Mouse (Mus musculus) heart, embryonic 11.5 days (tissue): ENCODE results near the gene Clasp1. TPM values are rescaled to one million over a fixed set of nuclear protein-coding genes. Genes with fewer than 3 reads are reported as not detected.
"Not testable (repeated sequence)": the region's sequence is repeated elsewhere in the genome, so short reads cannot be mapped to it uniquely, and the experiment has no call there.

Experiments
- ATAC-seq: fragments of 200-750 bp; cut with Nextera tagmentation; replicated peaks from 2 replicates; pipeline ENCODE4 v1.8.0; 2017; ENCODE audit warnings: moderate library complexity; ENCODE audit not compliant: insufficient number of reproducible peaks, low FRiP score, low TSS enrichment
- H3K27ac ChIP-seq: fragments of 300-500 bp; sonication (generic); 2 replicates; pipeline ENCODE4 v1.5.1; 2014; ENCODE audit warnings: mild to moderate bottlenecking, low read depth, low read length
- H3K27me3 ChIP-seq: fragments of 300-500 bp; sonication (generic); 2 replicates; pipeline ENCODE4 v1.6.1; 2014; ENCODE audit warnings: mild to moderate bottlenecking, low read length, mixed read lengths; ENCODE audit not compliant: control insufficient read depth, insufficient read depth
- H3K36me3 ChIP-seq: fragments of 300-500 bp; sonication (generic); 2 replicates; pipeline ENCODE4 v1.6.1; 2014; ENCODE audit warnings: mild to moderate bottlenecking, low read length, moderate library complexity, mixed read lengths; ENCODE audit not compliant: control insufficient read depth, insufficient read depth
- H3K4me1 ChIP-seq: fragments of 300-500 bp; sonication (generic); 2 replicates; pipeline ENCODE4 v1.6.1; 2014; ENCODE audit warnings: low read length; ENCODE audit not compliant: control insufficient read depth, insufficient read depth
- H3K4me2 ChIP-seq: fragments of 300-500 bp; sonication (generic); 2 replicates; pipeline ENCODE4 v1.6.1; 2014; ENCODE audit warnings: mild to moderate bottlenecking, moderate library complexity
- H3K4me3 ChIP-seq: fragments of 300-500 bp; sonication (generic); 2 replicates; pipeline ENCODE4 v1.5.1; 2014; ENCODE audit warnings: low read depth, low read length
- H3K9ac ChIP-seq: fragments of 300-500 bp; sonication (generic); 2 replicates; pipeline ENCODE4 v1.6.1; 2014; ENCODE audit warnings: mild to moderate bottlenecking, low read depth, low read length, moderate library complexity
- H3K9me3 ChIP-seq: fragments of 300-500 bp; sonication (generic); replicated peaks from 2 replicates; pipeline ENCODE4 v1.6.1; 2016; ENCODE audit warnings: low read length; ENCODE audit not compliant: control insufficient read depth
- WGBS: fragments of 180-500 bp; shearing (Covaris S2); extraction: QIAGEN DNeasy Blood & Tissue Kit; methylation state at CpG from one replicate; pipeline ENCODE4 v1.1.7; 2014; ENCODE audit not compliant: insufficient replicate concordance; 5-methylcytosine and 5-hydroxymethylcytosine counted together
- polyA plus RNA-seq: library from polyadenylated mRNA; unstranded; fragments of >200 nt; fragmentation: Nextera tagmentation; extraction: Ambion mirVana; gene quantifications from 2 replicates; pipeline ENCODE4 v1.2.1, GENCODE M21; 2014

Gene Clasp1
- polyA plus RNA-seq, 1 experiment from 2014 or later = 87.3 TPM

GRCm38 (mm10) chr1:118598339-118598738 is 209.5 kb downstream of the Clasp1 start:
- Histone ChIP-seq H3K4me3 (no peak overlapping the region), H3K9me3 (no peaks in the 10 kb centered on the region), H3K36me3 (peaks cover 55% of the 10 kb centered on the region), H3K4me1 (peaks cover 14% of the 10 kb centered on the region), H3K27ac (no peak overlapping the region), H3K9ac (no peak overlapping the region), H3K4me2 (no peak overlapping the region), H3K27me3 (no peaks in the 10 kb centered on the region)
- ATAC-seq = no peak
- WGBS = 88% methylated on average over 3 of the region's 3 CpGs

GRCm38 (mm10) chr1:118613631-118614183 is 224.8 kb downstream of the Clasp1 start:
- no peak overlapping the region for H3K27ac ChIP-seq
- H3K9ac ChIP-seq = no peak overlapping the region
- H3K4me1 ChIP-seq = no peaks in the 10 kb centered on the region
- no peak overlapping the region for H3K4me3 ChIP-seq
- no peak overlapping the region for H3K4me2 ChIP-seq
- no peak for ATAC-seq
- H3K9me3 ChIP-seq = no peaks in the 10 kb centered on the region
- peaks cover 4% of the 10 kb centered on the region; the same call in 1 of the 2 replicates for H3K36me3 ChIP-seq
- WGBS = 92% methylated on average over 3 of the region's 3 CpGs
- no peaks in the 10 kb centered on the region for H3K27me3 ChIP-seq

GRCm38 (mm10) chr1:118621055-118621454 is 232.2 kb downstream of the Clasp1 start:
- not testable (repeated sequence) for H3K27ac ChIP-seq, H3K27me3 ChIP-seq, H3K4me2 ChIP-seq, ATAC-seq, H3K9ac ChIP-seq, H3K9me3 ChIP-seq, H3K4me3 ChIP-seq, H3K36me3 ChIP-seq, H3K4me1 ChIP-seq
- WGBS = 86% methylated on average over 5 of the region's 5 CpGs

- Histone ChIP-seq H3K4me3 (no peak overlapping the region), H3K36me3 (no peaks in the 10 kb centered on the region), H3K27me3 (peaks cover 15% of the 10 kb centered on the region), H3K27ac (no peak overlapping the region), H3K4me2 (no peak overlapping the region), H3K9ac (no peak overlapping the region), H3K9me3 (no peaks in the 10 kb centered on the region), H3K4me1 (peaks cover 6% of the 10 kb centered on the region; the same call in 1 of the 2 replicates)
- ATAC-seq = no peak
- WGBS = 42% methylated on average over 3 of the region's 3 CpGs
These were observed 234.0 kb downstream of the Clasp1 start for GRCm38 (mm10) chr1:118622857-118623256.

GRCm38 (mm10) chr1:118625461-118625860 is 236.6 kb downstream of the Clasp1 start:
- H3K9ac ChIP-seq = no peak overlapping the region
- no peaks in the 10 kb centered on the region for H3K9me3 ChIP-seq
- ATAC-seq = no peak
- no peak overlapping the region for H3K4me3 ChIP-seq
- WGBS = 37% methylated on average over 6 of the region's 6 CpGs
- no peak overlapping the region for H3K27ac ChIP-seq
- H3K4me2 ChIP-seq = no peak overlapping the region
- H3K36me3 ChIP-seq = no peaks in the 10 kb centered on the region
- peaks cover 6% of the 10 kb centered on the region; the same call in 1 of the 2 replicates for H3K4me1 ChIP-seq
- H3K27me3 ChIP-seq = peaks cover 15% of the 10 kb centered on the region

GRCm38 (mm10) chr1:118625921-118626320 is 237.1 kb downstream of the Clasp1 start:
- no peak overlapping the region for H3K9ac ChIP-seq
- H3K36me3 ChIP-seq = no peaks in the 10 kb centered on the region
- no peak overlapping the region for H3K4me2 ChIP-seq
- ATAC-seq = no peak
- WGBS = 46% methylated on average over 2 of the region's 2 CpGs
- H3K27me3 ChIP-seq = peaks cover 18% of the 10 kb centered on the region
- H3K4me3 ChIP-seq = no peak overlapping the region
- H3K9me3 ChIP-seq = no peaks in the 10 kb centered on the region
- H3K27ac ChIP-seq = no peak overlapping the region
- peaks cover 6% of the 10 kb centered on the region; the same call in 1 of the 2 replicates for H3K4me1 ChIP-seq

GRCm38 (mm10) chr1:118626452-118626851 is 237.6 kb downstream of the Clasp1 start:
- no peak overlapping the region for H3K4me2 ChIP-seq
- 68% methylated on average over 2 of the region's 2 CpGs for WGBS
- no peak overlapping the region for H3K4me3 ChIP-seq
- H3K27me3 ChIP-seq = peaks cover 18% of the 10 kb centered on the region
- ATAC-seq = no peak
- no peaks in the 10 kb centered on the region for H3K9me3 ChIP-seq
- H3K9ac ChIP-seq = no peak overlapping the region
- H3K36me3 ChIP-seq = no peaks in the 10 kb centered on the region
- H3K4me1 ChIP-seq = peaks cover 6% of the 10 kb centered on the region; the same call in 1 of the 2 replicates
- H3K27ac ChIP-seq = no peak overlapping the region

- peak within 1 kb of the TSS; percentile 62 for H3K4me3 ChIP-seq
- H3K9me3 ChIP-seq = no peaks in the 10 kb centered on the region
- ATAC-seq = peak; percentile 83
- H3K27me3 ChIP-seq = peaks cover 18% of the 10 kb centered on the region
- H3K4me2 ChIP-seq = peak within 1 kb of the TSS; percentile 96
- H3K4me1 ChIP-seq = peaks cover 6% of the 10 kb centered on the region; the same call in 1 of the 2 replicates
- H3K9ac ChIP-seq = peak within 1 kb of the TSS; percentile 64
- 1% methylated on average over 48 of the region's 48 CpGs for WGBS
- no peak within 1 kb of the TSS for H3K27ac ChIP-seq
- no peaks in the 10 kb centered on the region for H3K36me3 ChIP-seq
These were observed 239.1 kb downstream of the Clasp1 start, which contains the start of gene Tfcp2l1 for GRCm38 (mm10) chr1:118627781-118628464. Gene Tfcp2l1, plus strand, starts transcription at chr1:118627945.
